Mouse (Mus musculus) kidney, adult 11 months (tissue): ENCODE measurements around the gene Id1.

ENCODE experiments used
- DNase-seq: peaks from one replicate; pipeline ENCODE4 v3.0.0; 2022

Id1 gene

GRCm38 (mm10) chr2:152756474-152757393 is 20.7 kb downstream of the Id1 start:
- DNase-seq, result no peak

- no peak for DNase-seq
Observed at GRCm38 (mm10) chr2:152757478-152757877, 21.4 kb downstream of the Id1 start.

- no peak for DNase-seq
Observed at GRCm38 (mm10) chr2:152758351-152758750, 22.3 kb downstream of the Id1 start.

- DNase-seq, result no peak
Observed at GRCm38 (mm10) chr2:152763310-152763709, 27.3 kb downstream of the Id1 start.

- DNase-seq, result no peak
Observed at GRCm38 (mm10) chr2:152764172-152765044, 28.4 kb downstream of the Id1 start.

GRCm38 (mm10) chr2:152765045-152765674 is 29.1 kb downstream of the Id1 start:
- DNase-seq, result no peak

GRCm38 (mm10) chr2:152766387-152767123 is 30.5 kb downstream of the Id1 start:
- peak; percentile 85 for DNase-seq

- DNase-seq, result peak; percentile 78
Observed at GRCm38 (mm10) chr2:152767618-152768271, 31.7 kb downstream of the Id1 start.

- no peak for DNase-seq
Observed at GRCm38 (mm10) chr2:152769677-152770076, 33.6 kb downstream of the Id1 start.

GRCm38 (mm10) chr2:152771571-152771970 is 35.5 kb downstream of the Id1 start:
- DNase-seq, result peak; percentile 88

GRCm38 (mm10) chr2:152772231-152772630 is 36.2 kb downstream of the Id1 start:
- DNase-seq, result no peak

- DNase-seq, result no peak
Observed at GRCm38 (mm10) chr2:152775357-152775756, 39.3 kb downstream of the Id1 start.

- no peak for DNase-seq
Observed at GRCm38 (mm10) chr2:152776019-152776418, 40.0 kb downstream of the Id1 start.

GRCm38 (mm10) chr2:152776435-152776834 is 40.4 kb downstream of the Id1 start:
- DNase-seq, result no peak

GRCm38 (mm10) chr2:152777081-152777480 is 41.0 kb downstream of the Id1 start:
- no peak for DNase-seq

GRCm38 (mm10) chr2:152780466-152780865 is 44.4 kb downstream of the Id1 start:
- DNase-seq, result no peak

GRCm38 (mm10) chr2:152781031-152781711 is 45.1 kb downstream of the Id1 start:
- peak; percentile 37 for DNase-seq

- DNase-seq, result no peak
Observed at GRCm38 (mm10) chr2:152782656-152783055, 46.6 kb downstream of the Id1 start.

- no peak for DNase-seq
Observed at GRCm38 (mm10) chr2:152783241-152783640, 47.2 kb downstream of the Id1 start.

GRCm38 (mm10) chr2:152784640-152785039 is 48.6 kb downstream of the Id1 start:
- DNase-seq, result peak; percentile 36
